Mouse (Mus musculus): ENCODE measurements around the gene Wfdc6b. TPM values are rescaled to one million over a fixed set of nuclear protein-coding genes. Genes with fewer than 3 reads are reported as not detected.

Wfdc6b gene
- not detected in 2 replicates for polyA plus RNA-seq (2012; rRNA removed; ENCODE audit: low replicate concordance)

GRCm38 (mm10) chr2:164613471-164613870, at the start of gene Wfdc6b, which contains the start of gene Wfdc8:
Wfdc6b (plus strand) TSS chr2:164613522.
Wfdc8 (minus strand) TSS chr2:164613626.

DNA sequence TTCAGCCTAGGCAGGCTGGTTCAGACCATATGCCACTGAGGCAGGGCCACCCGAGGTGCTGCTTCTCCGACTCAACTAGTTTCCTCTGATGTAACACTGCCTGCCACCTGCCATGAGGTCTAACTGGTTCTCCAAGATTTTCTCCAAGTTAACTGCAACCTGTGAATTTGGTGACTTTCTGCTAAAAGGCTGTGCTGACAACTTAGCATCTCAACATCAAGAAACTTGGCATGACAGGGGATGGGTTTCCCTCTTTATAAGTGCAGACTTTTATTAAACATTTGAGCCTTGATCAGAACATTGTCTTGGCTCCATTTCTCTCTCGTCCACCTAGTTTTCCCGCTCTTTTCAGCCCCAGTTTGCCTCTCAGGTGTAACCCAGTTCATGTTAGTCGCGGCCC, 40.0 kb upstream of the Wfdc6b start, which contains the start of gene Spint3:
Spint3 (minus strand) TSS at position 101 of the 400 bp plus-strand sequence.

DNA sequence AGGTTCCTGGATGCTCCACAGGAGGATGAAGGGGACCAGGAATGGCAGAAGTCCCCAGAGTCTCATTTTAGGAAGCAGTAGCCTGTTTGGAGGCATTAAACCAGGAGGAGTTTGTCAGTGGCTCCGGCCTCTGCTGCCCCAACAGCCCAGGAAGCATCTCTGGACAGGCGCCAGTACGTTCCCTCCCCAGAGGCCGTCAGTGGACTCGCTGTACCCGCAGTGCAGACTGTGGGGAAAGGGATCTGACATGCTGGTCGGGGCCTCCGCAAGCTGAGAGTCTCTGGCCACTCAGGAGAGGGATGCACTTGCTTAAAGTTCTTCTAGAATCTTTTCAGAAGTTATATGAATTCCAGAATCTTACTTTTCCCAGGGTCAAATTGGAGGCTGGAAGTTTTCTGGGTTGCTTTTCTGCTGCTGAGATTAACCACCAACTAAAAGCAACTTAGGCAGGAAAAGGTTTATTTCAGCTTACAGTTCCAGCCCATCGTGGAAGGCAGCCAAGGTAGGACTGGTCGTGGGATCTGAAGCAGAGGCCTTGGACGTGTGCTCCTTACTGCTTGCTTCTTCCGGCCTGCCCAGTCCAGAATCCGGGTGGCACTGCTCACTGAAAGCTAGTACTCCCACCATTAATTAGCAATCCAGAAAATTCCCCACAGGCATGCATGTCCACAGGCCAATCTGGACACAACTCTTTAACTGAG, 28.1 kb upstream of the Wfdc6b start, which contains the start of gene Wfdc6a:
Wfdc6a (minus strand) TSS at position 423 of the 701 bp plus-strand sequence.

DNA sequence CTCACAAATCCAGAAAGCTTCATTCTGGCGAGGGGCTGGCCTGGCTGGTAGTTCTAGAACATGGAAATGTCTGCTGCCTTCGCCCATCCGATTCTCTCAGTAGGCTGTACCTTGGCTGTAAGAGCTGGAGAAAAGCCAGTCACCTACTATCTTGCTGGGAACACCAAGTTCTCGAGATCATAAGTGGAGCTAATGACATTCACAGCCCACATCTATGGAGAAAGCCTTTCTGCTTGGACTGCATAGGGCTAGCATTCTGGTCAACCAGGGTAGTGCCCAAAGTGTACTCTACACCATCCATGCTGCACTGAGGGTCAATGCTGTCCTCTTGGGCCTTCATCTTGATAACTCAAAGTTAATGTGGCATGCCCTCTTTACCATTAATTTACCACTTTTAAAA, 19.8 kb upstream of the Wfdc6b start, which contains the start of gene Eppin:
Eppin (minus strand) TSS at position 101 of the 400 bp plus-strand sequence.

DNA sequence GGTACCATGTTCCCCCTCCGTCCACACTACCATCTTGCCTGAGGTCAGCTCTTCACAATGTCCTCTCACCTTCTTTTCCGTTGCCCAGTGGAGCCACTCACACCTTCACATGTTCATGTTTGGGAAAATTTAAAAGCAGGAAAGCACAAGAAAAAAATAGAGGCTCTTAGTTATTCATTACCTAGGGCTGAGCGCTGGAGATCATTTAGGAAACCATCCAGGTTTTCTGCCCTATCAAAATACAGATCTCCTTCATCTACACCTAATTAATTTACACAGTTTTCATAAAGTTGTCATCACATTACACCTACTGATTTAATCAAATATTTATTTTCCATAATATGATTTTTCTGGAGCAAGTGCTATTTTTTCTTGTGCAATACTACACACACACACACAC, 25.4 kb downstream of the Wfdc6b start, which contains the start of gene Wfdc16:
Wfdc16 (minus strand) TSS at position 101 of the 400 bp plus-strand sequence.

DNA sequence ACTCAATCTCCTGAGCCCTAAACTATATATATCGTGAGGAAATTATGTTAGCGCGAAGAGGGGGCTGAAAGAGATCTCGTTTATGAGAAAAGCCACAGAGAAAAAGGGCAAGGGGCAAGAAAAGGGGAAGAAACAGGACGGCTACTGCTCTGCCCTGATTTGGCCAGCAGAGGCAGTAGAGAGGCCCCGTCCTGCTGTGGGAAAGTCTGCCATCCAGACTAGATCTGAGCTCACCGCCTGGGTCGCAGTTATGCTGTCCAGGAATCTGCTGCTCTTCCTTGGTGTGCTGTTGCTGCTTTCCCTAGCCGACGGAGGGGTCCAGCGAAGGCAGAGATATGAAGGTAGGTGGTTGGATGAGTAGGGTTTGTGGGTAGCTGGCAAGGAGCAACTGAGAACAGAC, 42.5 kb downstream of the Wfdc6b start, which contains the start of gene Wfdc10:
Wfdc10 (plus strand) TSS at position 189 of the 400 bp plus-strand sequence.

DNA sequence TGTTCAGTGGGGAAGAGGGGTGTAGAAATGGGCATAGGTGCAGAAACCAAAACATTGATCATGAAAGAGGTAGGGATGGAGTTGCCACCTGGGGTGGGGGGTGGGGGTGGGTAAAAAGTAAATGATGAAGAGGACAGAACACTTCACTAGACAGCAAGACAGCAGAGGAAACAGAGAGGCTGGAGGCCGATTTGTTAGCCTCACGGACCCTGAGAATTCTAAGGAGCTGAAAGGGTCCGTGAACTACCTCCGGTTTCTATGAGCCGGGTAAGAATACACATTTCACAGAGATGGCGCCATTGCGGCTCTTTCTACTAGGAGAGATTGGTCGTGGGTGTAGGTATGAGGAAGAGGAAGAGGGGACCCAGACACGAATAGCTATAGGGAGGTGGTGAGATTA, 43.2 kb downstream of the Wfdc6b start, which contains the start of gene Wfdc9:
Wfdc9 (minus strand) TSS at position 101 of the 400 bp plus-strand sequence.

Other genes starting within 250 kb of the Wfdc6b start
- gene Slpi, start 224.4 kb upstream of the Wfdc6b start, polyA plus RNA-seq (2012; rRNA removed; ENCODE audit: low replicate concordance) = 19.6 and 28.7 TPM in 2 replicates
- 0.03 and 0.05 TPM in 2 replicates for gene Rbpjl, start 210.4 kb upstream of the Wfdc6b start, polyA plus RNA-seq (2012; rRNA removed; ENCODE audit: low replicate concordance)
- gene Matn4, start 208.4 kb upstream of the Wfdc6b start, polyA plus RNA-seq (2012; rRNA removed; ENCODE audit: low replicate concordance) = 2.9 and 6.3 TPM in 2 replicates
- gene Sdc4, start 169.6 kb upstream of the Wfdc6b start, polyA plus RNA-seq (2012; rRNA removed; ENCODE audit: low replicate concordance) = 46.1 and 52.4 TPM in 2 replicates
- gene Sys1, start 156.6 kb upstream of the Wfdc6b start, polyA plus RNA-seq (2012; rRNA removed; ENCODE audit: low replicate concordance) = 117 and 254 TPM in 2 replicates
- gene Gm20458, start 152.6 kb upstream of the Wfdc6b start, polyA plus RNA-seq (2012; rRNA removed; ENCODE audit: low replicate concordance) = 37.3 and 40.5 TPM in 2 replicates
- not detected in 2 replicates for gene Trp53tg5, start 139.8 kb upstream of the Wfdc6b start, polyA plus RNA-seq (2012; rRNA removed; ENCODE audit: low replicate concordance)
- 16.8 and 38.2 TPM in 2 replicates for gene Dbndd2, start 127.4 kb upstream of the Wfdc6b start, polyA plus RNA-seq (2012; rRNA removed; ENCODE audit: low replicate concordance)
- gene Pigt, start 116.0 kb upstream of the Wfdc6b start, polyA plus RNA-seq (2012; rRNA removed; ENCODE audit: low replicate concordance) = 120 and 165 TPM in 2 replicates
- gene Wfdc2, start 51.1 kb upstream of the Wfdc6b start, polyA plus RNA-seq (2012; rRNA removed; ENCODE audit: low replicate concordance) = 202 and 262 TPM in 2 replicates
- not detected in 2 replicates for gene Spint3, start 40.1 kb upstream of the Wfdc6b start, polyA plus RNA-seq (2012; rRNA removed; ENCODE audit: low replicate concordance)
- not detected in 2 replicates for gene Wfdc6a, start 28.1 kb upstream of the Wfdc6b start, polyA plus RNA-seq (2012; rRNA removed; ENCODE audit: low replicate concordance)
- gene Eppin, start 19.9 kb upstream of the Wfdc6b start, polyA plus RNA-seq (2012; rRNA removed; ENCODE audit: low replicate concordance) = not detected in 2 replicates
- not detected in 2 replicates for gene Wfdc8, start 104 bp downstream of the Wfdc6b start, polyA plus RNA-seq (2012; rRNA removed; ENCODE audit: low replicate concordance)
- gene Wfdc16, start 25.3 kb downstream of the Wfdc6b start, polyA plus RNA-seq (2012; rRNA removed; ENCODE audit: low replicate concordance) = not detected in 2 replicates
- not detected in 2 replicates for gene Wfdc10, start 42.5 kb downstream of the Wfdc6b start, polyA plus RNA-seq (2012; rRNA removed; ENCODE audit: low replicate concordance)
- not detected in 2 replicates for gene Wfdc9, start 43.1 kb downstream of the Wfdc6b start, polyA plus RNA-seq (2012; rRNA removed; ENCODE audit: low replicate concordance)
- not detected in 2 replicates for gene Wfdc11, start 60.6 kb downstream of the Wfdc6b start, polyA plus RNA-seq (2012; rRNA removed; ENCODE audit: low replicate concordance)
- not detected in 2 replicates for gene Wfdc13, start 71.6 kb downstream of the Wfdc6b start, polyA plus RNA-seq (2012; rRNA removed; ENCODE audit: low replicate concordance)
- not detected in 2 replicates for gene Spint4, start 85.0 kb downstream of the Wfdc6b start, polyA plus RNA-seq (2012; rRNA removed; ENCODE audit: low replicate concordance)
- gene Spint5, start 101.8 kb downstream of the Wfdc6b start, polyA plus RNA-seq (2012; rRNA removed; ENCODE audit: low replicate concordance) = not detected in 2 replicates
- 0.87 and 2.8 TPM in 2 replicates for gene Wfdc3, start 132.4 kb downstream of the Wfdc6b start, polyA plus RNA-seq (2012; rRNA removed; ENCODE audit: low replicate concordance)
- gene Dnttip1, start 132.5 kb downstream of the Wfdc6b start, polyA plus RNA-seq (2012; rRNA removed; ENCODE audit: low replicate concordance) = 13.4 and 63.8 TPM in 2 replicates
- gene Ube2c, start 156.4 kb downstream of the Wfdc6b start, polyA plus RNA-seq (2012; rRNA removed; ENCODE audit: low replicate concordance) = 14.8 and 17.3 TPM in 2 replicates
- 2.1 and 1,412 TPM in 2 replicates for gene Tnnc2, start 166.4 kb downstream of the Wfdc6b start, polyA plus RNA-seq (2012; rRNA removed; ENCODE audit: low replicate concordance)
- gene Snx21, start 172.3 kb downstream of the Wfdc6b start, polyA plus RNA-seq (2012; rRNA removed; ENCODE audit: low replicate concordance) = 32.9 and 57.5 TPM in 2 replicates
- gene Acot8, start 191.4 kb downstream of the Wfdc6b start, polyA plus RNA-seq (2012; rRNA removed; ENCODE audit: low replicate concordance) = 36.3 and 58.2 TPM in 2 replicates
- gene Zswim3, start 191.6 kb downstream of the Wfdc6b start, polyA plus RNA-seq (2012; rRNA removed; ENCODE audit: low replicate concordance) = 2.7 and 4.5 TPM in 2 replicates
- gene Zswim1, start 209.2 kb downstream of the Wfdc6b start, polyA plus RNA-seq (2012; rRNA removed; ENCODE audit: low replicate concordance) = 14.4 and 16.0 TPM in 2 replicates
- 0.22 TPM in 1 of 2 replicates, not detected in the other for gene Spata25, start 215.0 kb downstream of the Wfdc6b start, polyA plus RNA-seq (2012; rRNA removed; ENCODE audit: low replicate concordance)
- 329 and 398 TPM in 2 replicates for gene Ctsa, start 219.4 kb downstream of the Wfdc6b start, polyA plus RNA-seq (2012; rRNA removed; ENCODE audit: low replicate concordance)
- gene Neurl2, start 219.9 kb downstream of the Wfdc6b start, polyA plus RNA-seq (2012; rRNA removed; ENCODE audit: low replicate concordance) = 11.2 and 17.7 TPM in 2 replicates
- gene Pltp, start 244.2 kb downstream of the Wfdc6b start, polyA plus RNA-seq (2012; rRNA removed; ENCODE audit: low replicate concordance) = 327 and 423 TPM in 2 replicates